Mouse (Mus musculus) gastrocnemius, postnatal 4 days (tissue): ENCODE measurements around the gene Aoc1. TPM values are rescaled to one million over a fixed set of nuclear protein-coding genes. Genes with fewer than 3 reads are reported as not detected.
"Not testable (repeated sequence)": the region's sequence is repeated elsewhere in the genome, so short reads cannot be mapped to it uniquely, and the experiment has no call there.

ENCODE experiments used
- DNase-seq, 2 experiments: peaks; one replicate each; pipeline ENCODE4 v3.0.0; 2021 to 2022; ENCODE audit warnings: low spot score in 2 of 2, mixed read lengths in 2 of 2
- total RNA-seq, 2 experiments: library from RNA; stranded (reverse); gene quantifications; 2 replicates each; pipeline ENCODE4 v1.2.3; 2021

Gene Aoc1
- total RNA-seq, 2 experiments from 2014 or later: not detected

- no peak for DNase-seq
These were observed 11.8 kb upstream of the Aoc1 start for GRCm38 (mm10) chr6:48860851-48861250.

GRCm38 (mm10) chr6:48861616-48862280 is 10.9 kb upstream of the Aoc1 start:
- peak; percentile 14 to 20 for DNase-seq

- DNase-seq: no peak
These were observed 9.9 kb upstream of the Aoc1 start for GRCm38 (mm10) chr6:48862816-48863215.

- no peak for DNase-seq
These were observed 9.2 kb upstream of the Aoc1 start for GRCm38 (mm10) chr6:48863488-48863887.

- DNase-seq: peak in 1 of 2 experiments; percentile 7
These were observed 8.5 kb upstream of the Aoc1 start for GRCm38 (mm10) chr6:48864181-48864580.

GRCm38 (mm10) chr6:48864723-48865122 is 8.0 kb upstream of the Aoc1 start:
- no peak for DNase-seq

- no peak for DNase-seq
These were observed 7.4 kb upstream of the Aoc1 start for GRCm38 (mm10) chr6:48865152-48865745.

- not testable (repeated sequence) for DNase-seq
These were observed 6.2 kb upstream of the Aoc1 start for GRCm38 (mm10) chr6:48866355-48866950.

- no peak for DNase-seq
These were observed 5.5 kb upstream of the Aoc1 start for GRCm38 (mm10) chr6:48867158-48867557.

- DNase-seq: no peak
These were observed 2.9 kb upstream of the Aoc1 start for GRCm38 (mm10) chr6:48869774-48870173.

- DNase-seq: no peak
These were observed 1.9 kb downstream of the Aoc1 start for GRCm38 (mm10) chr6:48874576-48874975.

GRCm38 (mm10) chr6:48875515-48875914 is 2.8 kb downstream of the Aoc1 start:
- no peak for DNase-seq

- DNase-seq: no peak
These were observed 3.9 kb downstream of the Aoc1 start for GRCm38 (mm10) chr6:48876510-48877135.

- DNase-seq: no peak
These were observed 21.5 kb downstream of the Aoc1 start for GRCm38 (mm10) chr6:48894203-48894602.

GRCm38 (mm10) chr6:48894938-48895818 is 22.5 kb downstream of the Aoc1 start:
- DNase-seq: no peak

- no peak for DNase-seq
These were observed 23.2 kb downstream of the Aoc1 start for GRCm38 (mm10) chr6:48895941-48896340.

- DNase-seq: no peak
These were observed 24.3 kb downstream of the Aoc1 start for GRCm38 (mm10) chr6:48896956-48897355.

- DNase-seq: not testable (repeated sequence)
These were observed 28.6 kb downstream of the Aoc1 start for GRCm38 (mm10) chr6:48901316-48901715.

GRCm38 (mm10) chr6:48902511-48903406 is 30.1 kb downstream of the Aoc1 start:
- DNase-seq: no peak

- no peak for DNase-seq
These were observed 30.7 kb downstream of the Aoc1 start for GRCm38 (mm10) chr6:48903437-48903836.
